ENCODE assay signal across 8 mouse cellular contexts in genomic region chr1:128614653-128615458, GRCm38 (mm10). TPM values are rescaled to one million over a fixed set of nuclear protein-coding genes. Genes with fewer than 3 reads are reported as not detected.
DNase-seq lines count a peak whose midpoint lies in the region; ATAC-seq and TF ChIP-seq lines count a peak whose summit lies in the region.

No protein-coding gene starts in this region.

- no peaks in the 10 kb centered on the region for H3K9me3 ChIP-seq in kidney, embryonic 14.5 days (ENCODE audit: control insufficient read depth, low read length)
- no peaks in the 10 kb centered on the region for H3K9me3 ChIP-seq in liver, embryonic 16.5 days (replicated peaks; ENCODE audit: control insufficient read depth, low read length)
- H3K9me3 ChIP-seq in forebrain, embryonic 14.5 days (replicated peaks; ENCODE audit: control insufficient read depth, low read length), result no peaks in the 10 kb centered on the region

- H3K36me3 ChIP-seq in kidney, embryonic 14.5 days (ENCODE audit: control insufficient read depth, insufficient read depth, low read length), result no peaks in the 10 kb centered on the region
- no peaks in the 10 kb centered on the region for H3K36me3 ChIP-seq in liver, embryonic 16.5 days (ENCODE audit: control insufficient read depth, insufficient read depth)
- H3K36me3 ChIP-seq in forebrain, embryonic 14.5 days (ENCODE audit: control insufficient read depth, insufficient read depth, low read length), result no peaks in the 10 kb centered on the region

- no peak overlapping the region for H3K4me3 ChIP-seq in kidney, embryonic 14.5 days (ENCODE audit: low read length)
- no peak overlapping the region for H3K4me3 ChIP-seq in bone marrow, adult 2 months (replicated peaks; ENCODE audit: control insufficient read depth, low read depth, low read length)
- H3K4me3 ChIP-seq in liver, embryonic 16.5 days (ENCODE audit: low read depth, low read length), result no peak overlapping the region
- no peak overlapping the region for H3K4me3 ChIP-seq in forebrain, embryonic 14.5 days (ENCODE audit: low read depth, low read length)

- H3K9ac ChIP-seq in kidney, embryonic 14.5 days (ENCODE audit: low read depth, low read length), result no peak overlapping the region
- H3K9ac ChIP-seq in liver, embryonic 16.5 days (ENCODE audit: low read depth, low read length), result no peak overlapping the region
- no peak overlapping the region for H3K9ac ChIP-seq in forebrain, embryonic 14.5 days (ENCODE audit: low read length)

- DNase-seq in kidney, adult 11 months, result peak; percentile 23
- peak; percentile 90 to 91 for DNase-seq in spleen, postnatal 36 days (ENCODE audit: low spot score in 2 of 2)
- DNase-seq in layer of hippocampus, postnatal 14 days (ENCODE audit: low spot score in 2 of 2), result no peak
- DNase-seq in forebrain, embryonic 14.5 days (ENCODE audit: low spot score), result no peak
- DNase-seq in MN1 (ENCODE audit: low spot score), result no peak

- no peak for TF ChIP-seq CTCF in bone marrow, adult 2 months (IDR thresholded peaks at IDR 0.05; ENCODE audit: control insufficient read depth, insufficient read depth, low read length)

- no peak overlapping the region for H3K4me2 ChIP-seq in kidney, embryonic 14.5 days (replicated peaks; ENCODE audit: low read depth, low read length)
- H3K4me2 ChIP-seq in liver, embryonic 16.5 days (ENCODE audit: low read depth, low read length), result no peak overlapping the region
- H3K4me2 ChIP-seq in forebrain, embryonic 14.5 days (ENCODE audit: low read length), result no peak overlapping the region

- no peak overlapping the region for H3K27ac ChIP-seq in kidney, embryonic 14.5 days (ENCODE audit: low read depth, low read length)
- H3K27ac ChIP-seq in bone marrow, adult 2 months (ENCODE audit: control insufficient read depth, insufficient read depth, low read depth, low read length, poor library complexity), result peak overlapping the region; percentile 90
- H3K27ac ChIP-seq in liver, embryonic 16.5 days (ENCODE audit: low read length), result peak overlapping the region; percentile 74
- no peak overlapping the region for H3K27ac ChIP-seq in forebrain, embryonic 14.5 days (ENCODE audit: low read depth, low read length)

- H3K4me1 ChIP-seq in kidney, embryonic 14.5 days (ENCODE audit: control insufficient read depth, insufficient read depth, low read length), result no peaks in the 10 kb centered on the region
- peaks cover 9% of the 10 kb centered on the region; the same call in 1 of the 2 replicates for H3K4me1 ChIP-seq in bone marrow, adult 2 months (ENCODE audit: control insufficient read depth, insufficient read depth, low read length)
- H3K4me1 ChIP-seq in liver, embryonic 16.5 days (ENCODE audit: control insufficient read depth, low read depth, low read length), result no peaks in the 10 kb centered on the region; the same call in 1 of the 2 replicates
- H3K4me1 ChIP-seq in forebrain, embryonic 14.5 days (ENCODE audit: control insufficient read depth, insufficient read depth, low read length), result no peaks in the 10 kb centered on the region

- H3K27me3 ChIP-seq in kidney, embryonic 14.5 days (ENCODE audit: control insufficient read depth, insufficient read depth, low read length), result no peaks in the 10 kb centered on the region
- no peaks in the 10 kb centered on the region for H3K27me3 ChIP-seq in liver, embryonic 16.5 days (ENCODE audit: control insufficient read depth, insufficient read depth, low read depth, low read length)
- H3K27me3 ChIP-seq in forebrain, embryonic 14.5 days (replicated peaks; ENCODE audit: control insufficient read depth, insufficient read depth, low read length), result no peaks in the 10 kb centered on the region

- WGBS in kidney, embryonic 14.5 days, result 65% methylated on average over 7 of the region's 7 CpGs
- under 1% methylated on average over 7 of the region's 7 CpGs for WGBS in bone marrow, adult 2 months
- WGBS in liver, embryonic 16.5 days (ENCODE audit: insufficient replicate concordance), result 23% methylated on average over 7 of the region's 7 CpGs
- 88% methylated on average over 7 of the region's 7 CpGs for WGBS in forebrain, embryonic 14.5 days

- no peak for ATAC-seq in kidney, embryonic 14.5 days (ENCODE audit: low FRiP score, low TSS enrichment)
- 0 out of 2 replicates have a peak, but pooled peaks have one; percentile 38 for ATAC-seq in liver, embryonic 16.5 days (ENCODE audit: low read depth)
- no peak for ATAC-seq in forebrain, embryonic 14.5 days

- TF ChIP-seq POLR2A in bone marrow, adult 2 months (IDR thresholded peaks at IDR 0.05; ENCODE audit: borderline replicate concordance, control insufficient read depth, low read depth, low read length), result no peak

RNA-seq across cellular contexts. Expression of gene Cxcr4, which starts 22.8 kb away (rescaled TPM):
- 10.7 and 13.8 TPM in 2 replicates for polyA plus RNA-seq in kidney, embryonic 14.5 days (2014; fragmentation: Nextera tagmentation; extraction: Ambion mirVana)
- polyA plus RNA-seq in bone marrow, adult 2 months (2011; ENCODE audit: insufficient read depth, insufficient read length, low replicate concordance, missing spikeins), result 91.8 and 162 TPM in 2 replicates
- 2.5 TPM in 2 replicates for polyA plus RNA-seq in liver, embryonic 16.5 days (2015; fragmentation: Nextera tagmentation; extraction: Ambion mirVana)
- total RNA-seq in layer of hippocampus, postnatal 14 days (2021), result 10 to 100 TPM; 10.2 to 17.0 TPM
- 13.5 and 13.8 TPM in 2 replicates for polyA plus RNA-seq in forebrain, embryonic 14.5 days (2014; fragmentation: Nextera tagmentation; extraction: Ambion mirVana)

Comparison
In these comparisons a context has a peak if more than half of its experiments do, and no peak if none do; other contexts are left out.
1. DNase-seq: peak in kidney, adult 11 months (single experiment) and spleen, postnatal 36 days (2 of 2); none in layer of hippocampus, postnatal 14 days (0 of 2), forebrain, embryonic 14.5 days (single experiment) and MN1 (single experiment).
2. H3K27ac ChIP-seq: peak in bone marrow, adult 2 months (single experiment) and liver, embryonic 16.5 days (single experiment); none in kidney, embryonic 14.5 days (single experiment) and forebrain, embryonic 14.5 days (single experiment).